Mouse (Mus musculus) lung, embryonic 15.5 days (tissue): ENCODE measurements around the gene Osm. TPM values are rescaled to one million over a fixed set of nuclear protein-coding genes. Genes with fewer than 3 reads are reported as not detected.

Experiments used
- ATAC-seq: fragments of 200-750 bp; cut with Nextera tagmentation; 2 replicates; pipeline ENCODE4 v1.8.0; 2017; ENCODE audit warnings: moderate number of reproducible peaks, borderline replicate concordance; ENCODE audit not compliant: low FRiP score, low TSS enrichment; ENCODE audit errors: extremely low read depth
- H3K27ac ChIP-seq: fragments of 300-500 bp; sonication (generic); 2 replicates; pipeline ENCODE4 v1.5.1; 2015; ENCODE audit warnings: moderate library complexity, mild to moderate bottlenecking, inconsistent platforms
- H3K27me3 ChIP-seq: fragments of 300-500 bp; sonication (generic); 2 replicates; pipeline ENCODE4 v1.6.1; 2015; ENCODE audit warnings: inconsistent platforms
- H3K36me3 ChIP-seq: fragments of 300-500 bp; sonication (generic); 2 replicates; pipeline ENCODE4 v1.6.1; 2015; ENCODE audit warnings: inconsistent platforms
- H3K4me1 ChIP-seq: fragments of 300-500 bp; sonication (generic); 2 replicates; pipeline ENCODE4 v1.6.1; 2015; ENCODE audit warnings: inconsistent platforms
- H3K4me2 ChIP-seq: fragments of 300-500 bp; sonication (generic); 2 replicates; pipeline ENCODE4 v1.6.1; 2015; ENCODE audit warnings: inconsistent platforms, mild to moderate bottlenecking, moderate library complexity
- H3K4me3 ChIP-seq: fragments of 300-500 bp; sonication (generic); 2 replicates; pipeline ENCODE4 v1.5.1; 2015; ENCODE audit warnings: mild to moderate bottlenecking, inconsistent platforms
- H3K9ac ChIP-seq: fragments of 300-500 bp; sonication (generic); 2 replicates; pipeline ENCODE4 v1.6.1; 2015; ENCODE audit warnings: inconsistent platforms
- H3K9me3 ChIP-seq: fragments of 300-500 bp; sonication (generic); 2 replicates; pipeline ENCODE4 v1.6.1; 2016; ENCODE audit warnings: inconsistent platforms
- WGBS: fragments of 180-500 bp; shearing (Covaris S2); methylation state at CpG from one replicate; pipeline ENCODE4 v1.1.7; 2015; 5-methylcytosine and 5-hydroxymethylcytosine counted together
- polyA plus RNA-seq: library from polyadenylated mRNA; unstranded; fragments of >200 nt; fragmentation: Nextera tagmentation; extraction: Ambion mirVana; gene quantifications from 2 replicates; pipeline ENCODE4 v1.2.1, GENCODE M21; 2015

The Osm gene
- polyA plus RNA-seq, 1 experiment from 2014 or later: 0.22 TPM

GRCm38 (mm10) chr11:4216248-4217000 lies 19.8 kb upstream of the Osm start:
- H3K27me3 ChIP-seq: peaks cover 10% of the 10 kb centered on the region; the same call in 1 of the 2 replicates
- ATAC-seq: no peak
- no peak overlapping the region for H3K4me3 ChIP-seq
- H3K36me3 ChIP-seq: peaks cover 25% of the 10 kb centered on the region
- H3K9me3 ChIP-seq: no peaks in the 10 kb centered on the region
- peaks cover 21% of the 10 kb centered on the region for H3K4me1 ChIP-seq
- peak overlapping the region; percentile 37 for H3K27ac ChIP-seq
- H3K4me2 ChIP-seq: no peak overlapping the region
- WGBS: 71% methylated on average over 9 of the region's 9 CpGs
- no peak overlapping the region for H3K9ac ChIP-seq

DNA sequence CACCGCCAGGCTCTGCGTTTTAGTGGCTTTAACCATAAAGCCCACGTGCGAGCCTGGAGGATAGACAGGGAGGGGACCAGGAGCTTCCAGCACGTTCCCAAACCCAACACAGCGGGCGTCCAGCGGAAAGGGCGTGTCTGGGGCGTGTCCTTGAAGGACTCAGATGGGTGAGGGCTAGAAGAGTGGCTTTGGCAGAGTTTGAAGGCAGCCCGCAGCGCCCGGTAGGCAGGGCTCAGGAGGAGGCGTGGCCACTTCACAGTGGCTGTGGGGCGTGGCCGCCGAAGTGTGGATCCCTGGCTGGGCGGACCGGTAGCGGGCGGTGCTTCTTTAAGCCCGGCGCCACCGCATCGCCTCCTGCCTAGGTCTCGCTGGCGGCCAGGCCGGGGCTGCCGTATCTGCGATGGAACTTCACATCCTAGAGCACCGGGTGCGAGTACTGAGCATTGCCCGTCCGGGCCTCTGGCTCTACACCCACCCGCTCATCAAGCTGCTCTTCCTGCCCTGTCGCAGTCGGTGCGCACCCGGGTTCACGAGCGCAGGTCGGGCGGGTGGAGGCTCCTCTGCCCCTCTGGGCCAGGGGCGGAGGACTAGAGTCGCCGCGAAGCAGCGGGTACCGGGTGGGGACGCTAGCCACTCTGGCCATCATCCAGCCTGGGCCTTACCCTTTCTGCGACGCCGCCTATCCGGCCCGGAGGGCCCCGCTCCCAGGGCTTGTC lies 18.1 kb upstream of the Osm start, which contains the start of gene Castor1:
Castor1 (plus strand) TSS at position 312 of the 716 bp plus-strand sequence.
- H3K27ac ChIP-seq: peak within 1 kb of the TSS; percentile 37; the same call in 1 of the 2 replicates
- H3K36me3 ChIP-seq: peaks cover 15% of the 10 kb centered on the region
- ATAC-seq: peak; percentile 85
- H3K4me3 ChIP-seq: peak within 1 kb of the TSS; percentile 48
- H3K4me2 ChIP-seq: peak within 1 kb of the TSS; percentile 94
- WGBS: 2% methylated on average over 56 of the region's 56 CpGs
- peaks cover 21% of the 10 kb centered on the region for H3K4me1 ChIP-seq
- H3K27me3 ChIP-seq: peaks cover 10% of the 10 kb centered on the region; the same call in 1 of the 2 replicates
- peak within 1 kb of the TSS; percentile 52 for H3K9ac ChIP-seq
- no peaks in the 10 kb centered on the region for H3K9me3 ChIP-seq

DNA sequence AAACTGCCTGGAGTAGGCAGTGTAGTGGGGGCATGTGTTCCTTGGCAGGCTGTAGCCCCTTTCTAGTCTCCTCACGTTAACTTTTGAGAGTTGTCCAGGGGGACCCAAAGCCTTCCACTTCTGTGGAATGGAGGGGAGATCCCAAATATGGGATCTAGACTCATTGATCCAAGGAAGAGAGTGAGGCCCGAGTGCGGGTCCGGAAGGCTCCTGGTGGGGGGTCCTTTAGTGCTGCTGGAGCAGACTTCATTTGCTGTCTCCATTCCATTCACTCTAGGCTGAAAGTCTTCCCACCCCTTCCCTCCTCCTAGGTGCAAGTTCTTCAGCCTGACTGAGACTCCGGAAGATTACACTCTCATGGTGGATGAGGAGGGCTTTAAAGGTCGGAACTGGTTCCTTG lies 17.6 kb upstream of the Osm start:
- ATAC-seq: no peak
- peaks cover 9% of the 10 kb centered on the region for H3K36me3 ChIP-seq
- H3K4me2 ChIP-seq: peak overlapping the region; percentile 94
- H3K9ac ChIP-seq: peak overlapping the region; percentile 52
- H3K27ac ChIP-seq: no peak overlapping the region
- peaks cover 21% of the 10 kb centered on the region for H3K4me1 ChIP-seq
- H3K27me3 ChIP-seq: peaks cover 10% of the 10 kb centered on the region; the same call in 1 of the 2 replicates
- H3K4me3 ChIP-seq: peak overlapping the region; percentile 48
- WGBS: 8% methylated on average over 6 of the region's 6 CpGs
- no peaks in the 10 kb centered on the region for H3K9me3 ChIP-seq

- peak overlapping the region; percentile 52; the same call in 1 of the 2 replicates for H3K9ac ChIP-seq
- H3K4me3 ChIP-seq: no peak overlapping the region
- H3K9me3 ChIP-seq: no peaks in the 10 kb centered on the region
- WGBS: 8% methylated on average over 2 of the region's 2 CpGs
- H3K27me3 ChIP-seq: peaks cover 10% of the 10 kb centered on the region; the same call in 1 of the 2 replicates
- H3K27ac ChIP-seq: no peak overlapping the region
- H3K36me3 ChIP-seq: 0 out of 2 replicates have a peak, but pooled peaks cover 5% of the 10 kb centered on the region
- ATAC-seq: peak; percentile 21; the same call in 1 of the 2 replicates
- peak overlapping the region; percentile 94; the same call in 1 of the 2 replicates for H3K4me2 ChIP-seq
- H3K4me1 ChIP-seq: peaks cover 21% of the 10 kb centered on the region
These were observed 16.9 kb upstream of the Osm start for GRCm38 (mm10) chr11:4219317-4219751.

GRCm38 (mm10) chr11:4219908-4220307 lies 16.3 kb upstream of the Osm start:
- Histone ChIP-seq H3K9me3 (no peaks in the 10 kb centered on the region), H3K4me2 (no peak overlapping the region), H3K27me3 (peaks cover 10% of the 10 kb centered on the region; the same call in 1 of the 2 replicates), H3K4me3 (no peak overlapping the region), H3K27ac (no peak overlapping the region), H3K9ac (no peak overlapping the region), H3K36me3 (0 out of 2 replicates have a peak, but pooled peaks cover 3% of the 10 kb centered on the region), H3K4me1 (peaks cover 21% of the 10 kb centered on the region)
- 60% methylated on average over 9 of the region's 9 CpGs for WGBS
- no peak for ATAC-seq

- WGBS: 57% methylated on average over 28 of the region's 28 CpGs
- no peak overlapping the region for H3K9ac ChIP-seq
- no peak overlapping the region for H3K4me2 ChIP-seq
- no peak for ATAC-seq
- no peaks in the 10 kb centered on the region for H3K9me3 ChIP-seq
- H3K36me3 ChIP-seq: no peaks in the 10 kb centered on the region
- H3K4me1 ChIP-seq: peaks cover 21% of the 10 kb centered on the region
- no peak overlapping the region for H3K4me3 ChIP-seq
- peaks cover 10% of the 10 kb centered on the region; the same call in 1 of the 2 replicates for H3K27me3 ChIP-seq
- H3K27ac ChIP-seq: no peak overlapping the region
These were observed 15.5 kb upstream of the Osm start for GRCm38 (mm10) chr11:4220443-4221400.

DNA sequence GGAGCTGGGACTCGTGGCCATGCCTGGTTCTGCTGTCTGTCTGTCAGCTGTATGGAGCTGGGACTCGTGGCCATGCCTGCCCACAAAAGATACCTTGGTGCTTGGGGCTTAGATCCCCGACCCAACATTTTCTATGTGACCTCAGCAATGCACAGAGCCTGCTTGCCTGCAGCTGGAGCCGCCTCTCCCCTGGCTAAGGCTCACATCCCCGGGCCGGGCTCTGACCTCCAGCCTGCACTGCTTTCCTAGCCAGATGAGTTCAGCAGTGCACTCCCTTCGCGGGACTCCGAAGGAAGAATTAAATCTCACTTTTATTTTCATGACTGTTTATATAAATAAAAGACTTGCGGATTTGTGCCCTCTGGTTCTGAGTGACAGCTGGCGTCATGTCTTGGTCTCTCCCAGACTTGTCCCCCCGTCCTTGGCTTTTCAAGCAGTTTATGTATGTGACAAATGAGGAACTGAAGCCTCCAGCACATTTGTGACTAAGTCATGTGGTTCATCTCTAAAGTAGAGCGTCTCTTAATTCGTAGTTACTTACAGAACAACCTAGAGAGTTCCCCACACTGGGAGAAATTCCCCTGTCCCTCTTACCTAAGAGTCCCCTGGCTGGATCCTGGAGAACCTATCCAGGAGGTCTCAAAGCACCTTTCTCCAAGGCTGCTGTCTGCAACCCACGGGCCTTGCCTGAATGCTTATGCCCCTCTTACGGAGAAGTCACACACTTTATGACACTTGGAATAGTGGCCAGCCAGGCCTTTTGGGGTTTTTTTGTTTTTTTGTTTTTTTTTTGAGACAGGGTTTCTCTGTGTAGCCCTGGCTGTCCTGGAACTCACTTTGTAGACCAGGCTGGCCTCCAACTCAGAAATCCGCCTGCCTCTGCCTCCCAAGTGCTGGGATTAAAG lies 13.9 kb upstream of the Osm start:
- Histone ChIP-seq H3K36me3 (no peaks in the 10 kb centered on the region), H3K4me3 (no peak overlapping the region), H3K27me3 (peaks cover 10% of the 10 kb centered on the region; the same call in 1 of the 2 replicates), H3K9me3 (no peaks in the 10 kb centered on the region), H3K4me1 (peaks cover 21% of the 10 kb centered on the region), H3K4me2 (no peak overlapping the region), H3K27ac (no peak overlapping the region), H3K9ac (no peak overlapping the region)
- ATAC-seq: no peak
- 57% methylated on average over 17 of the region's 17 CpGs for WGBS

DNA sequence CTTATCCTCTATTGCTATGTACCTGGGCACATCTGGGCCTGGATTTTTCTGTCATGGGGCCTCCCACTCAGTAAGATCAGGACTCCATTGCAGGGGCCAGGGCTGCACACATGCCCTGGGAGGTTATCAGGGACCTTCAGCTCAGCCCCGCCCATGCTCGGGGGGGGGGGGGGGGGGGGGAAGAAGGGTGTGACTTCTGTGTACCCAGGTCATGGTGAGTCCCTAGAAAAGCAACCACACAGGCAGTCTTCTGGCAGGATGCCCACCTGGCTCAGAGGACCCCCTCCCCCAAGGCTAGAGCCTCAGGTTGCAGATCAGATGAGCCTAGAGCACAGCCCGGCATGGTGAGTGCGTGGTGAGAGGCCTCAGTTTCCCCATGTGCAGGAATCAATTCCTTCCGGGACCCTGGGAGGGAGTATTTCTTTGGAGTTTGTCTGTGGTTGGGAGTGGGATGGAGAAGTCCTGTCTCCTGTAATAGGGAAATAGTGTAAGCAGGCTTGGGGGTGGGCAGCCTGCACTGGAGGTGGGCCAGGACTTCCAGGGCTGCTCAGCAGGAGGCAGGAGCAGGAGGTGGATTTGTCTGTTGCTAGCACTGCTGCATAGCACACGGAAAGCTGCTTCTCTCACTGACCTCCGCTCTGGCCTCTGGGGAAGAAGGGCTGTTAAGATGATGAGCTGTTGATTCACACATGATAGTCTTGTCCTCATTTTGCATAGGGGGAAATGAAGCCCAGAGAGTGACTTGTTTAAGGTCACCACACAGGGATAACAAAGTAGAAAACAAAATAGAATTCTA lies 12.6 kb upstream of the Osm start:
- Histone ChIP-seq H3K4me3 (no peak overlapping the region), H3K9me3 (no peaks in the 10 kb centered on the region), H3K27me3 (peaks cover 10% of the 10 kb centered on the region; the same call in 1 of the 2 replicates), H3K9ac (no peak overlapping the region), H3K36me3 (no peaks in the 10 kb centered on the region), H3K4me1 (peaks cover 9% of the 10 kb centered on the region), H3K27ac (no peak overlapping the region), H3K4me2 (no peak overlapping the region)
- 34% methylated on average over 5 of the region's 7 CpGs for WGBS
- no peak for ATAC-seq

DNA sequence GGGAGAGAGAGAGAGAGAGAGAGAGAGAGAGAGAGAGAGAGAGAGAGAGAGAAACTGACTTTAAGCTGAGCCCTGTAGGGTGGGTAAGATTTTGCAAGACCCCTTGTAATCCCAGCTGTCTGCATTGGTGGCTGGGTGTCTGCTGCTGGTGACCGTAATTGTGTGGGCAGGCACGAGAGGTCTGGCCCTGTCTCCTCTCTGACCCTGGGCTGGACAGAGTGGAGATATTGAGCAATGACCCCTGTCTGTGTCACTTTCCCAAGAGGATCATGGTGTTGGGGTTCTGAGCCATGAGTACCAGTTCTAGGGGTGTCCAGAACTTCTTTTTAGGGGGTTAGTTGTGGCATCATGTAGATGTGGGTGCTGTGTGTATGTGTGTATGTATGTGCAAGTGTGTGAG lies 12.0 kb upstream of the Osm start:
- H3K36me3 ChIP-seq: no peaks in the 10 kb centered on the region
- 38% methylated on average over 2 of the region's 2 CpGs for WGBS
- peaks cover 4% of the 10 kb centered on the region; the same call in 1 of the 2 replicates for H3K27me3 ChIP-seq
- no peaks in the 10 kb centered on the region for H3K9me3 ChIP-seq
- H3K4me1 ChIP-seq: peaks cover 2% of the 10 kb centered on the region; the same call in 1 of the 2 replicates
- no peak overlapping the region for H3K9ac ChIP-seq
- no peak overlapping the region for H3K4me3 ChIP-seq
- ATAC-seq: no peak
- no peak overlapping the region for H3K27ac ChIP-seq
- no peak overlapping the region for H3K4me2 ChIP-seq
